Mouse (Mus musculus) ES-E14 (cell line): ENCODE measurements around the gene Vopp1.

Experiments
- CHD2 ChIP-seq: IDR thresholded peaks from 2 replicates; pipeline ENCODE4 v1.6.1; 2014; ENCODE audit warnings: mild to moderate bottlenecking, low read depth, low read length, inconsistent platforms
- HCFC1 ChIP-seq: IDR thresholded peaks from 2 replicates; pipeline ENCODE4 v1.6.1; 2012; ENCODE audit warnings: low read length, inconsistent platforms, borderline replicate concordance; ENCODE audit not compliant: insufficient read depth

- TF ChIP-seq HCFC1 = no peak
- TF ChIP-seq CHD2 = no peak
Observed at GRCm38 (mm10) chr6:57684156-57684555, 140.8 kb downstream of the Vopp1 start.
